Mouse (Mus musculus): ENCODE data around the gene Clasp1.

- TF ChIP-seq CTCF (IDR thresholded peaks at IDR 0.05; ENCODE audit: extremely low read depth, insufficient read depth, insufficient read length, insufficient replicate concordance) (no peak), POLR2A (IDR thresholded peaks at IDR 0.05; ENCODE audit: low read depth, low read length) (no peak)
Observed at GRCm38 (mm10) chr1:118650771-118651080, 261.9 kb downstream of the Clasp1 start.

Measured in spleen, adult 2 months (tissue).